Mouse (Mus musculus): ENCODE data around the gene Myl4. TPM values are rescaled to one million over a fixed set of nuclear protein-coding genes. Genes with fewer than 3 reads are reported as not detected.
A peak's percentile ranks its signal among the peaks of the same experiment; 100 is the strongest.

The Myl4 gene
- total RNA-seq, 2 experiments from 2014 or later: 1.2 to 1.9 TPM

DNA sequence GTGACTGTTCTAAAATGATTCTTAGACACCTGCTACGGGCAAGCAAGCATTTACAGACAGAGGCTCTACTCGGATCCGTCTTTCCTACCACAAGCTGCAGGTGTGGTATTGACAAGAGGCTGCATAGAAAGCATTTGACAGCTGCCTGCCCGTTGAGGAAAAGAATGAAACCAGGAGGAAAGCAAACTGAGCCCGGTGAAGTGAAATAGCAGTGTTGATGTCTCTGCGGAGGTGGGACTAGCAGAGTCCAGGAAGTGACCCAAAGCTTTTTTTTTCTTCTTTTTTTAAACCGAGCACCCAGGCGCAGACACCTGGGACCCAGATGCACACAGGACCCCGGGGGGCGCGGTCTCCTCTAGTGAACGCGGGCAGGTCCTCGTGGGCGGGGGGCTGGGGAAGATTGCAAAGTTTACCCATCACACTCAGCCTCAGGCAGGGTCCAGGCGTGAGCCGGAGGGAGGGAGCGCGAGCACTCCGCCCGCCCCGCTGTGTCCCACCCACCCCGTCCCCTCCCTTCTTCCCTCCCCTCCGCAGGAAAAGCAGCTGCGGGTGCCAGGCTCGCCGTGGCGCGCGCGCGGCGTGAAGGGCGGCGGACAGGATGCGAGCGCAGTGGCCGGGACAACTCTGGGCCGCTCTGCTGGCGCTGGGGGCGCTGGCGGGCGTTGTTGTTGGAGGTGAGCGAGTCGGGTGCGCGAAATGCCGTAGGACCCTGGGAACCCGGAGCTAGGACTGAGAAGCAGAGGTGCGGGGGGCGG lies 57.2 kb downstream of the Myl4 start, which contains the start of gene Itgb3:
Gene Itgb3 (plus strand): TSS at position 510 of the 755 bp plus-strand sequence.
- peak; percentile 50 for DNase-seq

DNA sequence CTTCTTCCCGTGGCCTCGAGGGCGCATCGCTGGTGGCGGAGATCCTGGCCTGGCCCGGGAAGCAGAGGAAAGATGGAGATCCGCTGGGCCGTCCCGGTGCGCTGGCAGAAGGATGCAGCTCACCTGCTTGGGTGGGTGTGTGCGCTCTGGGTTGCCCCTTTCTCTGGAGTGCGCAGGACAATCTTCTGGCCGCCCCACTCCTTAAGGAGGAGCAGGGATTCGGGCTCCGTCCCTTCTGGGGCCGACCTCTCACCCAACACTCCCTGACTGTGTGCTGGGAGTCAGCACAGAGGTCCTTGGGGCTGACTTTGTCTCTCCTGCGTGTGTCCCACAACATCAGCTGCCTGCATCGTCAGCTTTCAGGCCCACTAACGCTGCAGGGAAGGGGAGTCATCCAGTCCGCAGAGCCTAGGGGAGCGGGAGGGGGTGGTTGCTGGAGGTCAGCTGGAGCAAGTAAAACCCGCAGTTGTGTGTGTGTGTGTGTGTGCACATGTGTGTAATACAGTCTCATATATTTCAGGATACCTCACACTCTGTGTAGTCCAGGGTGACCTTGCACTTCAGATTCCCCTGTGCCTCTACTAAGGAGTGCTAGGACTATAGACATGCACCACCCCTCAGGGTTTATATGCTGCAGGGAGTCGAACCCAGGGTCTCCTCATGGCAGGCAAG lies 57.9 kb downstream of the Myl4 start:
- DNase-seq: no peak

DNA sequence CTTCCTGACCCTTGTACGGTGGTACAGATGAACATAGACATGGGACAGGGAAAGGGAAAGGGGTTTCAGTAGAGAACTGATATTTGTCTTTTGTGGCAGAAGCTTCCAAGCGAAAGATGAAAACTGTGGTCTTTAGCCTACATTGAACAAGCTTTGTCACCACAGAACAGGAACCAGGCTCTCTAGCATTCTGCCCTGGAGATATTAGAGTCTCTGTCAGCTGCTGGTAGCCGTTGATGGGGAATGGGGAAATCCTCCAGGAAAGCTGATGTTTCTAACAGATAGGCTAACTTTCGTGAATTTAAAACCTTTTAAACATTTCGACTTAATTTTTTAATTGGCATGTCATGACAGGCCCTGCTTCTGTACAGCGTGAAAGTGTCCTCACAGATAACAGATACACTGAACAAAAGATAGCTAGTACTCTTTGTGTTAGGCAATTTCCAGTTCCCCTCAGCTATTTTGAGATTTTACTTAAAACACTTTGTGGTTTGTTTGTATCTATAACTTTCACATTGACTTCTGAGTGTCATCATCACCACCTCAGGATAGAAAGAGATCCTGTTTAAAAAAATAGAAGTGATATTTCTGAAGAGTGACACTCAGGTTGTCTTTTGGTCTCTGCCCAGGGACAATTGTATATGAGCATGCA lies 58.7 kb downstream of the Myl4 start:
- no peak for DNase-seq

DNA sequence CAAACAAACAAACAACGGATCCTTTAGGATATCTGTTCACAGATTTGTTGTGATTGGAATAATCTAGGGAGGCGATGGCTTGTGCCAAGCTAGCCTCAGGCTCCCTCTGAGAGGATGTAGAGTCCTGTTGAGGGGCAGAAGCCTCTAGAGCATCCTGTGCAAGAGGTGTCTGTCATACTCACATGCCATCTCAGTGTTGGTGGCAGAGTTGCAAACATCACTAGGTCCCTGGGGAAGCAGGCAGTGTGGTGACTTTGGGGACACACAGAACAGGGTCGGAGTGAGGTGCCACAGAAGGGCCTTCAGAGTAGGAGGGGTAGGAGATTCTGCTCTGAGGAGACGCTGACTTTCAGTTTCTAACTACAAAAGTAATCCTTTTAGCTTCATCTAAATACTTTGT lies 59.3 kb downstream of the Myl4 start:
- DNase-seq: no peak

DNA sequence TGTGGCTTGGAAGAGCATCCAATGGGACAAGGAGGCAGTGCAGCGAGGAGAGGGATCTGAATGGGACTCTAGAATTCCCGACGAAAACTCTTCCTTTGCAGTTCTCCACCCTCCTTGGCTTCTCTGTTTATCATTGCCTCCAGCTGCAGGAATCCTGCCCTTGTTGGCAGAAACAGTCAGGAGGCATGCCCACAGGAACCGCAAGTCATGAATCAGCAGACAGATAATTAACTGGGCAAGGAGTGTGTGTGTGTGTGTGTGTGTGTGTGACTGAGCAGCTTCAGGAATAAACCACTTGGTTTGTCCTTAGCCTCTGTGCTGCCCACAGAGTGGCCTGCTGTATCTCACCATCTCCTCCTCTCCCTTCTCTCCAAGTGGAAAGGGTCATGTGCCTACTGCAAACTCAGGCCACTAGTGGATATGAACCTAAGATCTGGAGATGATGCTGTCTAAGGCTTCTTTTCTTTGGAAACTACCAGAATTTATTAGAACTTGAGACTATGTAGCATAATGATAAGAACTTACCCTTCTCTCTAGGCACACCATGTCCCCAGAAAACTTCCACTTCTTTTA lies 61.2 kb downstream of the Myl4 start:
- no peak for DNase-seq

DNA sequence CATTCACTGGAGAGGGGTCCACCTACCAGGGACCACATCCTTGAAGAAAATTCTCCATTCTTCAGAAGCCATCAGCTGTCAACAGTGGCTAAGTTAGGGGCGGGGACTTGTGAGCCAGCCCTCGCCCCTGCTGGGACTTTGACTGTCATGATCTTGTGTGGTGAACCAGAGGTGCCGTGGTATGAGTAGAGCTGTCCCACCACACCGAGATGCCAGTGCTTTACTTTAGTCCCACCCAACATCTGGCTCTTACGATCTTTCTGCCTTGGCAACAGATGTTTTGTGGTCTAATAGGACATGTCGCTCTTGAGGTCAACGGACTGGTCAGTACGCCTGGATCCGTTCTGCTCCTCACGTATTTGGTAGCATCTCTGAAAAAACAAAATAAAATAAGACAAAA lies 63.1 kb downstream of the Myl4 start:
- DNase-seq: no peak

DNA sequence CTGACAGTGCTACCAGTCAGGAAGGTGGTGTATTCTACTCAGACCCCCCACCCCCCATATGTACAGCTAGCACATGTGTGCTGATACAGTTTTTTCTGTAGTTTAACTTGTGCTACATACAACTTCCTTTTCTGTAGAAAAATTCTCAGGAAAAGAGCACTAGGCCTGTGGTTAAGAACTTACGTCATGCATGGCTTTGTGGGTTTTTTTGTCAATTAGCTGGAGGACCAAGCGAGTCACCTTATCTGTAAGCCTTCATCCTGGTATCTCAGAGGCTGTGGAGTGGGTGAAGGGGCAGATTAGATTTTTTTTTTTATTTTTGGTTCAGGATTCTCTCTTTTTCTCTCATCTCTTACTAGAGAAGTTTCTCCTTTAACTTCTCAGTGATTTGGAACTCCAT lies 63.7 kb downstream of the Myl4 start:
- DNase-seq: no peak

DNA sequence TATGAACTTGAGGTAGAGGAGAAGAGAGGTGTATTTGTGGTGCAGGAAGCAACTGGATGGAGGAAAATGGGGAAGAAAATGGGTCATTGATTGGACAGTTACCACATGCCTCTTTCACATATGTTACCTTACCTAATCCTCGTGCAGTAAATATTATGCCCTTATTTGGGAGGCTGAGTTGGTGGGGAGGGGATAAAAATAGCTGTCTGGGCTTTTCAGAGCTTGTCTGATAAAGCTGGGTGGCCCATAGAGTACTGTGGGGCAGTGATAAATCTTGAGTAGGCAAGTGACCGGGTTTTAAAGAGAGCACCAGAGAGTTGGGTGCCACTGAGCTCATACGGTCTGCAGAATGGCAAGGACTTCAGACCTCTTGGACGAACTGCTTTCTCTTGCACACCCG lies 65.7 kb downstream of the Myl4 start:
- no peak for DNase-seq

DNA sequence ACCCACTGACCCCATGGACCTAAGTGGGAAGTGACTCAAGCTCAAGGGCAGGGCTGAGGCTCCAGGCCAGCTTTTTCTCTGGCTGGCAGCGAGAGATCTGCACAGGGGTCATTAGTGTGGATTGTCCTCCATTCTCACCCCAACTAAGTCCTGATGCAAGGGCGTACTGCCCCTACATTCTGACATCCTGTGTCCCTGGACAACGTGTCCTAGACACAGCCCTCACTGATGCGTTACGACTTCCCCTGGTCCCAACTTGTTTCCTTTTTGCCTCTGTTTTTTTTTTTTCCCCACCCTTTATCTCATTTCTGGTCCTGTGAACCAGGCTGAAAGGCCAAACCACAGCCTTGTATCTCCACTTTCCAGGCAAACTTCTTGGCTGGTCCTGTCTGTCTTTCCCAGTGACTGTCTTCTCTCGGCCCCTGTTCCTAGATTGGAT lies 68.2 kb downstream of the Myl4 start:
- DNase-seq: no peak

DNA sequence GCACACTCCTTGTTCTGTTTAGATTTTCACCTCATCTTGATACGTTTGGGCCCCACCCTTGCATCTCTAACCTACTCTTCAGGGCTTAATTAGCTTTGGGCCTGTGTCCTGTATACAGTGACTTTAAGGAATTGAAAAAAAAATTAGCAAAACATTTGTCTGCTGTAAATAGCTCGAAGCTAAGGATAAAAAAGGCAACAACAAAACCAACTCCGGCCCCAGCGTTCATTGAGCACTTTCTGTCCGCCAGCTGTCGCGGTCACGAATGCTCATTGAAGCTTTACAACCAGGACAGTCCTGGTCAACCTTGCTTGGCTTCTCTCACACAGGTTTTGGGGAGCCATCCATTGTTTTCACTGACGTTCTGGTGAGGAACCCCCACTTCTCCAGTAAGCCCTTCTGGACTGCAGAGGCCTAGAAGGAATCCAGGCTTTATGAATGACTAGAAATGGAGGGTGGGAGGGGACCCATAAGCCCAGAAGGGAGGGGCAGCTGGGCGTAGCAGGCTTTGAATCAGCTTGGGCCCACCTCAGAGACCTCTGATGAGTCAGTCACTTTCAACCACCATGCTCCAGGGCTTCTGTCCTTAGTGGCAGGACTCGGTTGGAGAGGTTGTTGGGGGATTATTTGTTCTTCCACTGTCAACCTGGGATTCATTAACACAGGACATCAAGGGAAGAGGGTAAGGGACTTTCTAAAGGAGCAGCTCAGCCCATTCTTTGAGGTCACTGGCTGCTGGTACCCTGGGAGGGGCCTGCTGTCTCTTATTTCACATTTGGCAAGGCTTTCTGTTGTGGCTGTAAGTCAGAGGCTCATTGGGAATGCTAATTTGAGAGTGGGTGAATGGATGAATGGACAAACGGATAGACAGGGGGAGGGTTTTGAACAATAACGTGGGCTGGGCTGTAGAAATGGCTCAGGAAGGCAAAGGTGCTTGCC lies 68.9 kb downstream of the Myl4 start:
- no peak for DNase-seq

DNA sequence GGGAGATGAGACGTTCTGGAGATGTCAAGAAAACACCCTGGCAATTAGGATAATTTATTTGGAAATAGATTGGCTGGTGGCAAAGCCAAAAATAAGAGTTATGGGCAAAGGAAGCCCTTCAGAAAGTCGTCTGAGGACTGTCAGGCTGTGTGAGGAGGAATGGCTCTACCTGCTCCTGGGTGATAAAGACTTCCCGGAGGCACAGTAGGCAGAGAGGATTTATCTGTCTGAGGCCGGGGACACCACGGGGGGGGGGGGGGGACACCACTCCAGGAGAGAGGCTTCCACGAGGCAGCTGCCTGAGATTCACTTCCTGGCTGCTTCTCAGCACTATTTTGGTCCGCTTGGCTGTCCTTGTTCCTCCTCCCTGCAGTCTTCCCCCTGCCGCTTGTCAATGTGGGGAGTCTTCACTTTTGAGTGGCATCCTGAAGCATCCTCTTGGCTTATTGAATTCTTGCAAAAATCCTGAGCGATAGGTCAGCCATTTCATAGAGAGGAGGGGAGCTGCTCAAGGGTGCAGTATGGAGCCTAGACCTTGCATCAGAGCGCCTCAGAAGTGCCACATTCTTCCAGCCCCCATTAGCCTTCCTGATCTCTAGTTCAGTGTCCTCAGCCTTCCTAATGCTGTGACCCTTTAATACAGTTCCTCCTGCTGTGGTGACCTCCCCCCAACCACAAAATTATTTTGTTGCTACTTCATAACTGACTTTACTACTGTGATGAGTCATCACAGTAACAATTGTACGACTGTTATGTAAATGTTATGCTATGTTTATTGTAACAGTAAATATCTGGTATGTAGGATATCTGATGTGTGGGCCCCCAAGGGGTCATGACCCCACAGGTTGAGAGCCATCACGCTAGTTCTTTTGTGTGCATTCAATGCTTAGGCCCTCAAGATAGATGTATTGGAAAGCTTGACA lies 71.8 kb downstream of the Myl4 start:
- DNase-seq: no peak

DNA sequence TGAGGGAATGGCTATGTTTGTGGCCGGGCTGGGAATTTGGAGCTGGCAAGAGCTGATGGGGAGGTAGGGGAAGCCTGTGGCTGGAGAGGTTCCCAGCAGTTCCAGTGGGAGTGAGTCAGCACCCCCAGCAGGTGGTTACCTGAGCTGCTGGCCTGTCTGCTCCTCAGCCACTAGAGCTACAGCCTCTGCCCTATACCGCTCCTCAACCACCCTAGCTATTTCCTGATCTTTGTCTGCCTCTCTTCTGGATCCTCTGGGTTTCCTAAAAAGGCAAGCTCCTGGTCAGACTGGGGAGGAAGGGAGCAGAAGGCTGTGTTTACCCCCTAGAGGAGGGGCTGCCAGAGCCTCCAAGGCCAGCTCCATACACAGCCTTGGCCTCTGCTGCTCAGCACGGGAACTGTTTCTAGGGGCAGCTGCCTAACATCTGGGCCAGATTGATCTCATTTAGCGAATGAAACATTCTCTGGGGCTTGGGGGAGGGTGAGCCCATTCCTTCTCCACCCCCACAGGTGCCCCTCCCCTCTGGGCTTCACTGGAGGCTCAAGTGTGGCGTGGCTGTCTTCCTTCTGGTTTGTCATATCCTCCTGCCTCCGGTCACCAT lies 74.4 kb downstream of the Myl4 start:
- no peak for DNase-seq

DNA sequence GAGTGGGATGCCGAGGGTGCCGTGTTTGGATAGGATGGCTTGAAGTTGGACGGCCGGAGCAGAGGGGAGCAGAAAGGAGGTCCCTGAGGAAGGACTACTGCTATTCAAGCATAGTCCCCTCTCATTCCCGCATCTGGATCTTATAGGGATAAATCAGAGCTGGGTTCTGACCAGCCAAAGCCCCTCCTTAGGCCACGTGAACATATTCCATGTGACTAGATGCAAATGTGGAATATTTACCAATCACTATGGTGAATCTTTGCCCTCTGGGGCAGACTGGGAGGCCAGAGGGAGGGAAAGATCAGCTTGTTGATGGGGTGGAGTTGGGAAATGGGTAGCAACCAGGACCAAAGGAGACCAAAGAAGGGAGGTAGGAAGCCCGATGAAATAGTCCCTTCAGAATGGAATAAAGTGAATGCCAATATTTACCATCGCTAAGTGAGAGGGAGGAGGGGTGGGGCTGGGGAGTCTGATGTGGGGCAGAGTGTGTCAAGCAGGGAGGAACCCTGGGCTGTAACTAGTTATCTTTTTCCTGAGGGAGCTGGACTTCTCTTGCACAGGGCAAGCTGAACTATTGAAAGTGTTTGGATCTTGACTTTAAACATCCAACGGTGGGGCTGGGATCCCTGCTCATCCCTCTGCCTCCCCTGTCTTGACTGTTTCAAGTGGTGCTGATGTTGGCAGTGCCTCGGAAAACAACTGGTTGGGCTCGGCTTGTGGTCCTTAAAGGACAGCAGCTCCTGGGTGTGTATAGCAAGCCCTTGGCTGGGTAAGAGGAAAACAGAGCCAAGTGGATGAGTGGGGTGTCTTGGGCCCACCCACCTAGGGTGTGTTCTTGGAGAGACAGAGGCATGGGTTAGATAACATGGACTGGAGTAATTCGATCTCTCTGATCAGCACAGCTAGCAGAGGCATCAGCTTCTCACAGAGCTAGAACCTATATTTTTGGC lies 75.3 kb downstream of the Myl4 start:
- DNase-seq: no peak

DNA sequence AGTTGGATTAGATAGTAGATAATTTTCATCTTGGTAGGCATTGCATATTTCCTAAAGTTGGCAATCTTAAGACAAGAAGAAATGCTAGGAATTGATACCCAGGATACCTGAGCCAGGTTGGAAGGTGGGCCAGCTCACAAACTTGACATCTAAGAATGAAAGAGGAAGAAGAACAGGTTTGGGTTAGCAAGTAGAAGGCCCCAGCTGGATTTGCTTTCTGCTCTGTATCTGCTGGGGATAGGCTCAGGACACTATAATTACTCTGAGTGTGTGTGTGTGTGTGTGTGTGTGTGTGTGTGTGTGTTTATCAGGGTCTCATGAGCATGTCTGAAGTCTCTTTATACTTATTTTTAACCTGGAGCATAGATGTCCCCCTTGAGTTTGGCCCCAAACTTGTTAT lies 76.2 kb downstream of the Myl4 start:
- no peak for DNase-seq

DNA sequence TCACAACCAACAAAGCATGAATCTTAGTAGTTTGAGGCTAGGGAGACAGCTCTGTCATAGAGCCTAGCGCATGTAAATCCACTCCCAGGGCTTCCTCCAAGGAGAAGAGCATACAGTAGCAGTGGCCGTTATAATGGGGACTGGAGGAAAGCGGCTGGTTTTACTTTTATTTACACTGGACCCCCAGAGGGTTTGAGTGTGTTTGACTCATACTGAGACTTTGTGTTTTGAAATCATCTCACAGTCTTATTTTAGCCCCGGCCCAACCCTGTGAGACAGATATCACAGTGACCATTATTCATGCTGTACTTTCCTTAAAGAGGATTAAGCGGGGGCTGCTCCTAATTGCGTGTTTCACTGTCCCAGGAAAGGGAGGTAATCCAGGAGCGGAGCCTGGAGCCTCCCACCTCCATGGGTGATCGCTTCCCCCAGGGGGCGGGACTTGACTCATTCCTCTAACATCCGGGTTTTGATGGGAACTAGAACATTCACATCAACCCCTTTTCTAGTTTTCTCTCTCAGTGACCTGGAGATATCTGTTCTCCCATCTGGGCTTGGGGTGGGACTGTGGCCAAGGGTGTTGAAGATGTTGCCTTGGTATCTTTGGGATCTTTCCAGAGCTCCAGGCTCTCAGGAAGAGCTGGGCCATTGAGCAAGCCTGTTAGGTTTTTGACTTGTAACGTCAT lies 77.3 kb downstream of the Myl4 start:
- DNase-seq: no peak

DNA sequence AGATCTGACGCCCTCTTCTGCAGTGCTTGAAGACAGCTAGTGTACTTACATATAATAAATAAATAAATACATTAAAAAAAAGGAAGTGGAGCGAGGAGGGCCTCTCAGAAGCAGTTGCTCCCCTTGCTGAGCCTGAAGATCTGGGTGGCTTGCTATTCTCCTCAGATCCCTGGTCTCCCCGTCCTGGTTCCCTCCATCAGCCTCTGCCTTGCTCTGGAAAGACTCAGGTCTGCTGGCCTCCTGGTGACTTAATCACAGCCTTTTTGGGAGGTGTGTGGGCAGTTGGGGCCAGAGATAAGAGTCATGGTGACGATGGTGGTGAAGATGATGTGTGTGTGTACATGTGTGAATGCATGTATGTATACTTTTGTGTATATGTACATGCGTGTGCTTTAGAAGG lies 78.1 kb downstream of the Myl4 start:
- no peak for DNase-seq

DNA sequence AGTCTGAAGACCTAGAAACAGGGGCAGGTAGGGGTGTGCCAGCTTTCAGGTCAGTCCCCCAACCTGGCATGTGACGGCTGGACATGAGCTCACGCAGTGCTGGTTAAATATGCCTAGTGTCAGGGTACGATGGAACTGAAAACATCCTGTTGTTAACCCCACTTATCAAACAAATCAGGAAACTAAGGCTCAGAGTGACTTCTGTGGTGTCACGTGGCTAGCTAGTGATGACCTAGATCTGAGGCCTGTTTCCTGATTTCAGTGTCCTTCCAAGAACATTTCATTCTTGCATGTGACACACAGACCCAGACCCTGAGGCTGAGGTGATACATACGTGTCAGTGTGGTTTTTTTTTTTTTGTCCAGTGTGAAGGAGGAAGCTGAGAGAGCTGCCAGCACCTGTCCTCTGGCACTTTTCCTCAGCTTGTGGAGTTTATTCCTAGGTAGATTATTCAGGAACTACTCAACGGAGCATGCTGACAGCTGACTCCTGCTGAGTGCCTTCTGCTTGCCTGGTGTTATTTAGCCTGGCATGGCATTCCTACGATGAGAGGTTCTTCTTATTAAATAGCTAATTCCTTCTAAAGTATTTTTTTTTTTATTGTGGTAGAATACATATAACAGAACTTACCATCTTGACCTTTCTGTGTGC lies 79.8 kb downstream of the Myl4 start:
- DNase-seq: no peak

DNA sequence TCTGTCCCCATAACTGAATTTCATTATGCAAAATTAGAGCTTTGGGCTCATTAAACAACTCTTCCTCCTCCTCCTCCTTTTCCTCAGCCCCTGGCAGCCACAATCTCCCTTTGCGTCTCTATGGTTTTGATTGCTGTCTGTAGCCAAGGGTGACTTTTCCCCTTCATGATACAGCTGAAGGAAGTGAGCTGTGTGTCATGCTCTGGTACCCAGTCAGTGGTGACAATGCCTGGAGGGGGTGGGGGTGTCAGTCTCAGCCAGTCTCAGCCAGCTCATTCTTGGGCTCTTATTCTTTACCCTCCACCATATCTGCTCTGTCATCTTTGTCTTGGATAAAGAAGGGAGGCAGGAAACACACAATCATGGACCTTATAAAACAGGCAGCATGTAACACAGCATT lies 80.8 kb downstream of the Myl4 start:
- no peak for DNase-seq

Measured in layer of hippocampus, postnatal 36 days (tissue).